Comparison of ENCODE assay signal across 10 mouse cellular contexts in the genomic region with DNA sequence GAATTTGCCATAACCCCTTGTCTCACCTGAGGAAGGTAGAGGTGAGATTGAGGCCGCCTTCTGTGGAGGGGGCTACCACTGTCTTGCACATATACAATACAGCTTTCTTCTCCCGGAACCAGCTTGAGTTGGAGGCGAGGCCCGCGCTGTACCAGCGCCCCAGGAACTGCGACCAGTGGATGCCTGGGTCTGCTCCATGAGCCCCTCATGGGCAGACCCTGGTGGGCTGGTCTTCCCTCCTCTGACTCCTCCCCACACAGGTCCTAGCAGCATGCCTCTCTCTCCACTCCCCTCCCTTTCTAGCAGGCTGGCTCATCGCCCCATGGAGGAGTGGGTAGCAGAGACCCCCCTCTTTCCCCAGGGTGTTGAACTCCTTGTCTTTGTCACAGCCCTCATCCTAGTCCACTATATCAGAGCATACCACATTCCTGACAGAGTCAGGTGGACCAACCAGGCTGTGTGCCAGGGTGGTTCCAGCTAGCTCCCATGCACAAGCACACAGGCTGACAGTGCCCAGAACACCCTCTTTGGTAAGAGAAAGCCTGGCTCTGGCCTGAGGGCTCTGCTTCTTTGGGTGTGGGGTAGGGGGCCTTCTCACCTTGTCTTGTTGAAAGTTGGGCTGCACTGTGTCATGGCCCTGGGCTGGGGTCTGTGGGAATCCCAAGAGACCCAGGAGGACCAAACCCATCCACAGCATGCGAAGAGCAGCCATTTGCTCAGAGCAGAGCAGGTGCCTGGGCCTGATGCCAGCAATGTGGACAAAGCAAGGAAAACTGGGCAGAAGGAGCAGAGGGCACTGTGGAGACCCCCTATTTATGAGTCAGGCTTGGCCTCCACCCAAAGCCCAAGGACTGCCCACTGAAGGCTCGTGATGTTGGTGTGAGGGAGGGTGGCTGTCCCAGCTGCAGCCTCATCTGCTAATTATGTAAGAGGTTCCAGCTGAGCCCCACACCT. TPM values are rescaled to one million over a fixed set of nuclear protein-coding genes. Genes with fewer than 3 reads are reported as not detected.
DNase-seq lines count a peak whose midpoint lies in the region; ATAC-seq and TF ChIP-seq lines count a peak whose summit lies in the region.
"Had no signal": no experiment of that assay in that cellular context is flagged by ENCODE, and none has a peak within 500 bp of the region (broad histone marks: within the 10 kb centered on the region; RNA-seq: fewer than 3 reads in every experiment).

No protein-coding gene starts in this region.

- 0 out of 2 replicates have a peak overlapping the region, but pooled peaks have one; percentile 4 for H3K27ac ChIP-seq in hindbrain, embryonic 12.5 days
- H3K27ac ChIP-seq in hindbrain, embryonic 10.5 days: no peak overlapping the region
- H3K27ac ChIP-seq in heart, embryonic 13.5 days (replicated peaks): peak overlapping the region; percentile 86
- H3K27ac ChIP-seq in thymus, adult 2 months (ENCODE audit: control insufficient read depth, insufficient read depth, low read length): no peak overlapping the region

- H3K4me3 ChIP-seq in hindbrain, embryonic 12.5 days: no peak overlapping the region
- no peak overlapping the region for H3K4me3 ChIP-seq in hindbrain, embryonic 10.5 days
- no peak overlapping the region for H3K4me3 ChIP-seq in heart, embryonic 13.5 days
- no peak overlapping the region for H3K4me3 ChIP-seq in thymus, adult 2 months (ENCODE audit: control insufficient read depth, insufficient read depth, low read length)
- H3K4me3 ChIP-seq: erythroblast, embryonic 14.5 days had no signal

- ATAC-seq in hindbrain, embryonic 12.5 days (ENCODE audit: low FRiP score): peak; percentile 43
- ATAC-seq in heart, embryonic 13.5 days (ENCODE audit: extremely low read depth, insufficient number of reproducible peaks, low FRiP score, low TSS enrichment): peak; percentile 30

- DNase-seq in hindbrain, embryonic 10.5 days (ENCODE audit: low spot score): no peak
- DNase-seq in cerebellum, adult 11 months: peak; percentile 70
- peak; percentile 57 to 63 for DNase-seq in layer of hippocampus, adult 8-10 months (ENCODE audit: low spot score in 2 of 2)
- peak; percentile 69 for DNase-seq in telencephalon, adult 2 months (ENCODE audit: low read depth, low spot score)
- no peak for DNase-seq in thymus, adult 2 months
- no peak for DNase-seq in gastrocnemius, adult 8-10 months (ENCODE audit: low spot score in 2 of 2)

- no peaks in the 10 kb centered on the region for H3K36me3 ChIP-seq in hindbrain, embryonic 12.5 days
- H3K36me3 ChIP-seq in hindbrain, embryonic 10.5 days: no peaks in the 10 kb centered on the region
- no peaks in the 10 kb centered on the region for H3K36me3 ChIP-seq in heart, embryonic 13.5 days
- H3K36me3 ChIP-seq in thymus, adult 2 months (ENCODE audit: control insufficient read depth, insufficient read depth, low read length): no peaks in the 10 kb centered on the region

- no peaks in the 10 kb centered on the region for H3K9me3 ChIP-seq in hindbrain, embryonic 12.5 days (replicated peaks)
- H3K9me3 ChIP-seq in hindbrain, embryonic 10.5 days: no peaks in the 10 kb centered on the region
- H3K9me3 ChIP-seq in heart, embryonic 13.5 days: no peaks in the 10 kb centered on the region

- no peak for TF ChIP-seq CTCF in thymus, adult 2 months (IDR thresholded peaks at IDR 0.05; ENCODE audit: borderline replicate concordance, control insufficient read depth, extremely low read depth, insufficient read depth, low read length, poor library complexity)

- 0 out of 2 replicates have a peak, but pooled peaks cover 7% of the 10 kb centered on the region for H3K27me3 ChIP-seq in hindbrain, embryonic 12.5 days
- H3K27me3 ChIP-seq in hindbrain, embryonic 10.5 days (ENCODE audit: insufficient read depth, poor library complexity, severe bottlenecking): no peaks in the 10 kb centered on the region; the same call in 1 of the 2 replicates
- no peaks in the 10 kb centered on the region for H3K27me3 ChIP-seq in heart, embryonic 13.5 days (replicated peaks)
- no peaks in the 10 kb centered on the region for H3K27me3 ChIP-seq in thymus, adult 2 months (ENCODE audit: control insufficient read depth, insufficient read depth, low read length)

- TF ChIP-seq POLR2A in thymus, adult 2 months (IDR thresholded peaks at IDR 0.05; ENCODE audit: control insufficient read depth, extremely low read depth, insufficient read depth, low read length, poor library complexity): no peak

- 79% methylated on average over 10 of the region's 10 CpGs for WGBS in hindbrain, embryonic 12.5 days
- 76% methylated on average over 10 of the region's 10 CpGs for WGBS in hindbrain, embryonic 10.5 days
- 66% methylated on average over 10 of the region's 10 CpGs for WGBS in heart, embryonic 13.5 days
- 94% methylated on average over 10 of the region's 10 CpGs for WGBS in thymus, adult 2 months

- no peak overlapping the region for H3K4me2 ChIP-seq in hindbrain, embryonic 12.5 days (replicated peaks)
- peak overlapping the region; percentile 24 for H3K4me2 ChIP-seq in heart, embryonic 13.5 days

- H3K4me1 ChIP-seq in hindbrain, embryonic 12.5 days: peaks cover 13% of the 10 kb centered on the region
- peaks cover 33% of the 10 kb centered on the region for H3K4me1 ChIP-seq in hindbrain, embryonic 10.5 days (replicated peaks)
- peaks cover 40% of the 10 kb centered on the region for H3K4me1 ChIP-seq in heart, embryonic 13.5 days
- peaks cover 38% of the 10 kb centered on the region for H3K4me1 ChIP-seq in thymus, adult 2 months (replicated peaks; ENCODE audit: control insufficient read depth, insufficient read depth, low read length)

- no peak overlapping the region for H3K9ac ChIP-seq in hindbrain, embryonic 12.5 days
- H3K9ac ChIP-seq in heart, embryonic 13.5 days: peak overlapping the region; percentile 44; the same call in 1 of the 2 replicates

RNA-seq across cellular contexts. Expression of a gene that starts 0.6 kb away (rescaled TPM):
- polyA plus RNA-seq in hindbrain, embryonic 12.5 days (2016; fragmentation: Nextera tagmentation; extraction: Ambion mirVana): 2.8 and 3.0 TPM in 2 replicates
- 0.49 and 1.7 TPM in 2 replicates for polyA plus RNA-seq in hindbrain, embryonic 10.5 days (2016; fragmentation: Nextera tagmentation; extraction: Ambion mirVana)
- 19.8 and 20.7 TPM in 2 replicates for polyA plus RNA-seq in heart, embryonic 13.5 days (2015; fragmentation: Nextera tagmentation; extraction: Ambion mirVana)
- total RNA-seq in layer of hippocampus, adult 8-10 months (2022): 1,000 to 10,000 TPM in 3 of 4 experiments, 100 to 1,000 TPM in 1; 912 to 1,488 (median 1,209) TPM
- polyA plus RNA-seq in thymus, adult 2 months (2012; rRNA removed): 4.4 and 13.8 TPM in 2 replicates
- not detected for total RNA-seq in gastrocnemius, adult 8-10 months (2022)
- polyA plus RNA-seq: erythroblast, embryonic 14.5 days had no signal

RNA-seq across cellular contexts. Expression of a gene that starts 8.3 kb away (rescaled TPM):
- 41.6 and 49.4 TPM in 2 replicates for polyA plus RNA-seq in hindbrain, embryonic 12.5 days (2016; fragmentation: Nextera tagmentation; extraction: Ambion mirVana)
- polyA plus RNA-seq in hindbrain, embryonic 10.5 days (2016; fragmentation: Nextera tagmentation; extraction: Ambion mirVana): 17.0 and 31.3 TPM in 2 replicates
- polyA plus RNA-seq in heart, embryonic 13.5 days (2015; fragmentation: Nextera tagmentation; extraction: Ambion mirVana): 25.6 and 25.7 TPM in 2 replicates
- 10 to 100 TPM; 60.3 to 63.5 (median 61.8) TPM for total RNA-seq in layer of hippocampus, adult 8-10 months (2022)
- 165 and 192 TPM in 2 replicates for polyA plus RNA-seq in thymus, adult 2 months (2012; rRNA removed)
- total RNA-seq in gastrocnemius, adult 8-10 months (2022): 10 to 100 TPM; 11.2 to 15.0 (median 14.9) TPM

RNA-seq across cellular contexts. Expression of a gene that starts 12.6 kb away (rescaled TPM):
- 2.3 and 2.4 TPM in 2 replicates for polyA plus RNA-seq in hindbrain, embryonic 12.5 days (2016; fragmentation: Nextera tagmentation; extraction: Ambion mirVana)
- 0.90 and 1.2 TPM in 2 replicates for polyA plus RNA-seq in hindbrain, embryonic 10.5 days (2016; fragmentation: Nextera tagmentation; extraction: Ambion mirVana)
- 1.8 and 2.5 TPM in 2 replicates for polyA plus RNA-seq in heart, embryonic 13.5 days (2015; fragmentation: Nextera tagmentation; extraction: Ambion mirVana)
- total RNA-seq in layer of hippocampus, adult 8-10 months (2022): under 1 TPM in 2 of 4 experiments, not detected in 2; 0.43 to 0.92 TPM
- 11.6 and 17.3 TPM in 2 replicates for polyA plus RNA-seq in thymus, adult 2 months (2012; rRNA removed)
- total RNA-seq in gastrocnemius, adult 8-10 months (2022): 1 to 10 TPM in 1 of 4 experiments, under 1 TPM in 2, not detected in 1; 0.64 to 1.1 (median 0.77) TPM
- polyA plus RNA-seq: erythroblast, embryonic 14.5 days had no signal

RNA-seq across cellular contexts. Expression of a gene that starts 24.5 kb away (rescaled TPM):
- polyA plus RNA-seq in hindbrain, embryonic 12.5 days (2016; fragmentation: Nextera tagmentation; extraction: Ambion mirVana): not detected in 2 replicates
- not detected in 2 replicates for polyA plus RNA-seq in hindbrain, embryonic 10.5 days (2016; fragmentation: Nextera tagmentation; extraction: Ambion mirVana)
- polyA plus RNA-seq in heart, embryonic 13.5 days (2015; fragmentation: Nextera tagmentation; extraction: Ambion mirVana): not detected in 2 replicates
- total RNA-seq in layer of hippocampus, adult 8-10 months (2022): not detected
- not detected in 2 replicates for polyA plus RNA-seq in thymus, adult 2 months (2012; rRNA removed)
- not detected for total RNA-seq in gastrocnemius, adult 8-10 months (2022)
- polyA plus RNA-seq: erythroblast, embryonic 14.5 days; liver, embryonic 16.5 days had no signal

RNA-seq across cellular contexts. Expression of a gene that starts 31.3 kb away (rescaled TPM):
- 106 and 116 TPM in 2 replicates for polyA plus RNA-seq in hindbrain, embryonic 12.5 days (2016; fragmentation: Nextera tagmentation; extraction: Ambion mirVana)
- 88.3 and 109 TPM in 2 replicates for polyA plus RNA-seq in hindbrain, embryonic 10.5 days (2016; fragmentation: Nextera tagmentation; extraction: Ambion mirVana)
- polyA plus RNA-seq in heart, embryonic 13.5 days (2015; fragmentation: Nextera tagmentation; extraction: Ambion mirVana): 73.8 and 83.9 TPM in 2 replicates
- total RNA-seq in layer of hippocampus, adult 8-10 months (2022): 100 to 1,000 TPM; 116 to 120 (median 118) TPM
- polyA plus RNA-seq in thymus, adult 2 months (2012; rRNA removed): 59.2 and 77.5 TPM in 2 replicates
- 100 to 1,000 TPM in 1 of 4 experiments, 10 to 100 TPM in 3; 83.3 to 100 (median 89.7) TPM for total RNA-seq in gastrocnemius, adult 8-10 months (2022)

Comparison
In these comparisons a context has a peak if more than half of its experiments do, and no peak if none do; other contexts are left out.
1. H3K27ac ChIP-seq: peak in hindbrain, embryonic 12.5 days (single experiment) and heart, embryonic 13.5 days (single experiment); none in hindbrain, embryonic 10.5 days (single experiment) and thymus, adult 2 months (single experiment).
2. DNase-seq: peak in cerebellum, adult 11 months (single experiment), layer of hippocampus, adult 8-10 months (2 of 2) and telencephalon, adult 2 months (single experiment); none in hindbrain, embryonic 10.5 days (single experiment), thymus, adult 2 months (single experiment) and gastrocnemius, adult 8-10 months (0 of 2).